Mouse (Mus musculus) neural tube, embryonic 13.5 days (tissue): ENCODE data around the gene Piwil1. TPM values are rescaled to one million over a fixed set of nuclear protein-coding genes. Genes with fewer than 3 reads are reported as not detected.
A peak's percentile ranks its signal among the peaks of the same experiment; 100 is the strongest.

Experiments used
- ATAC-seq: fragments of 200-750 bp; cut with Nextera tagmentation; 2 replicates; pipeline ENCODE4 v1.8.0; 2017; ENCODE audit warnings: low read depth, mild to moderate bottlenecking, moderate TSS enrichment, moderate library complexity
- H3K27ac ChIP-seq: fragments of 300-500 bp; sonication (generic); replicated peaks from 2 replicates; pipeline ENCODE4 v1.5.1; 2015; ENCODE audit warnings: moderate library complexity, mild to moderate bottlenecking, inconsistent platforms
- H3K27me3 ChIP-seq: fragments of 300-500 bp; sonication (generic); 2 replicates; pipeline ENCODE4 v1.6.1; 2015; ENCODE audit warnings: mild to moderate bottlenecking, inconsistent platforms
- H3K36me3 ChIP-seq: fragments of 300-500 bp; sonication (generic); 2 replicates; pipeline ENCODE4 v1.6.1; 2015; ENCODE audit warnings: mild to moderate bottlenecking, inconsistent platforms
- H3K4me1 ChIP-seq: fragments of 300-500 bp; sonication (generic); replicated peaks from 2 replicates; pipeline ENCODE4 v1.6.1; 2015; ENCODE audit warnings: inconsistent platforms
- H3K4me2 ChIP-seq: fragments of 300-500 bp; sonication (generic); 2 replicates; pipeline ENCODE4 v1.6.1; 2015; ENCODE audit warnings: inconsistent platforms, mild to moderate bottlenecking, moderate library complexity
- H3K4me3 ChIP-seq: fragments of 300-500 bp; sonication (generic); 2 replicates; pipeline ENCODE4 v1.5.1; 2015; ENCODE audit warnings: mild to moderate bottlenecking, inconsistent platforms
- H3K9ac ChIP-seq: fragments of 300-500 bp; sonication (generic); 2 replicates; pipeline ENCODE4 v1.6.1; 2015; ENCODE audit warnings: moderate library complexity, mild to moderate bottlenecking, inconsistent platforms
- H3K9me3 ChIP-seq: fragments of 300-500 bp; sonication (generic); 2 replicates; pipeline ENCODE4 v1.6.1; 2016; ENCODE audit warnings: inconsistent platforms
- WGBS: fragments of 180-500 bp; shearing (Covaris S2); methylation state at CpG from one replicate; pipeline ENCODE4 v1.1.7; 2015; 5-methylcytosine and 5-hydroxymethylcytosine counted together
- polyA plus RNA-seq: library from polyadenylated mRNA; unstranded; fragments of >200 nt; fragmentation: Nextera tagmentation; extraction: Ambion mirVana; gene quantifications from 2 replicates; pipeline ENCODE4 v1.2.1, GENCODE M21; 2015

Gene Piwil1
- polyA plus RNA-seq, 1 experiment from 2014 or later, result 0.07 TPM

DNA sequence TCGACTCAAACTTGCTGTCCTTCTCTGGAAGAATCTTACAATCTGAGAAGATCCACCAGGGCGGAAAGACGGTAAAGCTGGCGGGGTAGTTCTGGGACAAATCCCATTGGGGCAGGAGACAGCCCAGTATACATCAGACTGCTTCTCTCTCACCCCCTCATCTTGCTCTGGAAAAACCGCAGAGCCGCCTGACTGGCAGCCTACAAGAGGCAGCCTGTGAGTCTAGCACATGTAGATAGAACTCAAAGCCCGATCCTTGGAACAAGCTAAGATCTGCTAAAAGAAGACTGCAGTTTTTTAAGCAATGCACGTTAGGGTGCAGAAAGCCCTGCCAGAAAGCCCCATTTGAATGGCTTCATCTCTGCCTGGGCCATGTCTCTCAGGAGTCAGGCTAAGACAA is 43.9 kb downstream of the Piwil1 start:
- H3K4me2 ChIP-seq, result no peak overlapping the region
- no peak overlapping the region for H3K9ac ChIP-seq
- no peak overlapping the region for H3K27ac ChIP-seq
- WGBS, result 83% methylated on average over 8 of the region's 8 CpGs
- no peak for ATAC-seq
- H3K4me1 ChIP-seq, result peaks cover 10% of the 10 kb centered on the region; the same call in 1 of the 2 replicates
- H3K9me3 ChIP-seq, result no peaks in the 10 kb centered on the region
- no peaks in the 10 kb centered on the region for H3K36me3 ChIP-seq
- no peak overlapping the region for H3K4me3 ChIP-seq
- H3K27me3 ChIP-seq, result no peaks in the 10 kb centered on the region

DNA sequence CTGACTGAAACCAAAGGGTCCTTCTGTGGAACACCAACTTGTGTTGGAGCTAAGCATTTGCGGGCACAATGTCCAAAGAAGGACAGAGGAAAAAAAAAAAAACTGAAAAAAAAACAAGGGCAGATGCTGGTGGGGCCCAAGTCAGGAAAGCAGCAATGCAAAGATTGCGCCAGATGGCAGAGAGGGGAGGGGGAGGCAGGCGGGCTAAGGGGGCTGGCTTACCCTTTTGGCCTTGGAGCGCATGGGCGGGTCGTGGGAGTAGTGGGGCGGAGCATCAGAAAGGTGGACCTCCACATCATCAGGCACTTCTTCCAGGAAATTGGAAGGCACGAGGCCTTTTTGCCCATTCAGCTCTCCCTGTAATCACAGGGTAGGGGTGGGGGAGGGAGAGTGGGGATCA is 58.8 kb downstream of the Piwil1 start:
- Histone ChIP-seq H3K4me1 (peaks cover 12% of the 10 kb centered on the region), H3K9ac (no peak overlapping the region), H3K27ac (no peak overlapping the region), H3K4me3 (no peak overlapping the region), H3K4me2 (no peak overlapping the region), H3K27me3 (no peaks in the 10 kb centered on the region), H3K36me3 (no peaks in the 10 kb centered on the region), H3K9me3 (no peaks in the 10 kb centered on the region)
- WGBS, result 37% methylated on average over 8 of the region's 8 CpGs
- ATAC-seq, result no peak

DNA sequence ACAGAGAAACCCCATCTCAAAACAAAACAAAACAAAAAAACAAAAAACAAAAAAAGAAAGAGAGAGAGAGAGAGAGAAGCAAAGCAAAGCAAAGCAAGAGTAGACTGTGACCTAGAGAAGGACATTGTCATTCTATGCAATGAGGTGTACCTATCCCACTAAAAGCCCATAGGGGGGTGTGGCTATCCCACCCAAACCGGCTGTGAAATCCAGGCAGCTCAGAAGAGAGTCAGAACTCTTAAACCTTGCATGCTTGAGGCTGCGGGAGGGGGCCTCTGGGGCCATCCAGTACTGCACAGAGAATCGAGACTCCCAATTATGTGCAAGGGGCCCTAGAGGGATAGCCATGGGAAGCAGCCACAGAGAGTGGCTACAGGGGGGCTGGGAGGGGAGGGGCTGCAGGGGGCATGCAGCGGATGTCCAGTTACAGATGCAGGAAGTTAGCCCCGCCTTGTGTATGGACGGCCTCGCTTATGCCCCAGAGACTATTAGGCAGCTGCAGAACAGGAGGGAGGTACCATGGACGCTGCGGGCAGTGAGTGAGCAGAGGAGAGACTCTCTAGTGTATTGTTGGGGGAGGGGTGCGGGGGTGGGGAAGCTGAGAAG is 66.8 kb downstream of the Piwil1 start:
- no peaks in the 10 kb centered on the region for H3K9me3 ChIP-seq
- no peak overlapping the region for H3K4me3 ChIP-seq
- H3K4me2 ChIP-seq, result peak overlapping the region; percentile 35
- H3K36me3 ChIP-seq, result peaks cover 27% of the 10 kb centered on the region
- H3K4me1 ChIP-seq, result peaks cover 7% of the 10 kb centered on the region
- H3K9ac ChIP-seq, result no peak overlapping the region
- 0 out of 2 replicates have a peak overlapping the region, but pooled peaks have one; percentile 24 for H3K27ac ChIP-seq
- WGBS, result 9% methylated on average over 10 of the region's 10 CpGs
- no peaks in the 10 kb centered on the region for H3K27me3 ChIP-seq
- ATAC-seq, result peak; percentile 43; the same call in 1 of the 2 replicates

DNA sequence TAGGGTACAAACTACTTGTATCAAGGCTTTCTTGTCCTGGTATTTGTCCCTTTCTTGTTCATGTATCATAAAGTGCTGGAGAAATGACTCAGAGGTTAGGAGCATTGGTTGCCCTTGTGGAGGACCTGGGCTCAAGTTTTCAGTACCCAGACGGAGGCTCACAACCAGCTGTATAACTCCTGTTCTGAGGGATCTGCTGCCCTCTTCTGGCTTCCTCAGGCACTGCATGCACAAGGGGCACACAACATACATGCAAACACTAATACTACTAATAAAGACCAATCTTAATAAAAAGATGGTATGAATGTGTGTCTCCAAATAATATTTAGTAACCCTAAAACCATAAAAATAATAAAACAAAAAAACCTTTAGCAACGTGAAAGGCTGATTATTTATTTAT is 74.1 kb downstream of the Piwil1 start:
- H3K4me2 ChIP-seq, result no peak overlapping the region
- no peaks in the 10 kb centered on the region for H3K9me3 ChIP-seq
- H3K27me3 ChIP-seq, result no peaks in the 10 kb centered on the region
- WGBS, result 70% methylated on average over 2 of the region's 2 CpGs
- H3K9ac ChIP-seq, result no peak overlapping the region
- H3K27ac ChIP-seq, result no peak overlapping the region
- ATAC-seq, result no peak
- peaks cover 40% of the 10 kb centered on the region for H3K36me3 ChIP-seq
- no peak overlapping the region for H3K4me3 ChIP-seq
- no peaks in the 10 kb centered on the region for H3K4me1 ChIP-seq

DNA sequence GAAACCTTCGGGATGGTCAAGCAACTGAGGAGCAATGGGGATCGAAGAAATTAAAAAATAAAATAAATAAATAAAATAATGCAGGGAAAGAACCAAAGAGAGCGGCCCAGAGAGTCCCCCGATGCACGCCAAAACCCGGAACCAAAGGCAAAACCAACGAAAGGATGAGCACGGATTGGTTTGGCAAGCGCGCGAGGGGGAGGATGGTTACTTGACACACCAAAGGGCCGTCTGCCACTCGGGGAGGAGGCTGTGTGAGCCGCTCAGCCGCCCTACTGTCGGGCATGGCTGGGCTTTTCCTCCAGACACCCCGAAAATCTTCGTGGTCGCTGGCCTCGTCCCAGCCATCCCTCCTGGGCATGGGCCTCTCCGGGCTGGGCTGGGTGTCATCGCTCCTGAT is 79.3 kb downstream of the Piwil1 start:
- H3K9ac ChIP-seq, result no peak overlapping the region
- H3K27ac ChIP-seq, result no peak overlapping the region
- peaks cover 11% of the 10 kb centered on the region for H3K4me1 ChIP-seq
- H3K4me2 ChIP-seq, result no peak overlapping the region
- no peaks in the 10 kb centered on the region for H3K27me3 ChIP-seq
- H3K9me3 ChIP-seq, result no peaks in the 10 kb centered on the region
- WGBS, result 79% methylated on average over 22 of the region's 22 CpGs
- no peak for ATAC-seq
- no peak overlapping the region for H3K4me3 ChIP-seq
- peaks cover 14% of the 10 kb centered on the region; the same call in 1 of the 2 replicates for H3K36me3 ChIP-seq

DNA sequence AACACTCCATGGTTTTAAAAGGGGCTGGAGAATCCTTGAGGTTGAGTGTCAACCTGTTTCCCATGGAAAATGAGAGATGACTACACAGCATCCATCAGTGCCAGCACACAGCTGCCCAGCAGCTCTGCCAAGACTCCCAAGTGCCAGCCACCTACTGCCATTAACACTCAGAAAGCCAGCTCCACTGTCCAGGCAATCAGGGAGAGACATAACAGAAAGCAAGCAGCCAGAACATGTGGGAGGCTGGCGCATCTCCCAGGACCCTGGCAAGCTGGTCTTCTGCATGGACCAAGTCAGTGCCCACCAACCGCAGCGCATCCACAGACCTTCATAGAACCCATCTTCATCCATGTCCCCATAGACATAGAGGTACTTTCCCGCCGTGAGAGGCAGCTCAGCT is 98.3 kb downstream of the Piwil1 start:
- WGBS, result 92% methylated on average over 5 of the region's 5 CpGs
- Histone ChIP-seq H3K36me3 (peaks cover 36% of the 10 kb centered on the region), H3K4me1 (no peaks in the 10 kb centered on the region), H3K4me2 (no peak overlapping the region), H3K9ac (no peak overlapping the region), H3K27me3 (no peaks in the 10 kb centered on the region), H3K9me3 (0 out of 2 replicates have a peak, but pooled peaks cover 7% of the 10 kb centered on the region), H3K4me3 (no peak overlapping the region), H3K27ac (no peak overlapping the region)
- ATAC-seq, result no peak

Other genes with a start within 250 kb of the Piwil1 start
- 4.9 and 6.4 TPM in 2 replicates for gene Fzd10, start 101.7 kb upstream of the Piwil1 start, polyA plus RNA-seq